8 mouse cellular contexts compared by ENCODE assay signal in the genomic region with DNA sequence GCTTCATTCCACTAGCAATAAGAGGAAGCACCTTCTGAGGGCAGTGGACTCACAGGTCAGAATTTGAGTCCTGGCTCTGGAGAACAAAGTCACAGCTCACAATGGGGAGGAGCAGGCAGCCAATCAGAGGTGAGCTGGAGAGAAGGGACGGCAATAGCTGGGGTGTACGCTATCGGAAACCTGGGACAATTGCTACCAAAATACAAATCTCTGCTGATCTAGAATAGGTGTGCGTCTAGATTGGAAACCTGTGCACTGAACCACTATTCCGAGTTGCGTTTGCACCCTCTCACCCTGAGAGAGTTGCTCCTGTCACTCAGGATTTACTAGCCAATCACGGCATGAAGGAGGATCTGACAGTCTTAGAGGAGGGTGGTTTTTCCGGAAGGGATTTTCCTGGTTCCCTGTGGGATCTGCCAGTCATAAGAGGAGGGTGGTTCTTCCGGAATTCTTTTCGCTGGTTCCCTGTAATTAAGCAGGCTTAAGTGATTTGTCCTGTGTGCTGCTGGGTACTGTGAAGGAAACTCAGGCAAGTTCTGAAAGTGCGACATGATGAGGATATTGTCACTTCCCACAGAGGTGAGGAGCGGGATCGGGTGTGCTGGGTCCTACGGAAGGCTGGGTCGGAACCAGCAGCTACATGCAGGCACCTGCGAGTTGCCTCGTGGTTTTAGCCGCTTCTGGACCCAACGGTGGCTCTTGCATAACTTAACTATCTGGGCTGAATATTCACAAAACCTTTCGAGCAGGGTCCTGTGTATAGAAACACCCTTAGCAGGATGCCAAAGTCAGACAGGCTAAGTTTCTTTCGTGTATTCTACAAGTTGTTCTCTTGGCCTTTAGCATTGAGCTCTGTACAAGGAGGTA. TPM values are rescaled to one million over a fixed set of nuclear protein-coding genes. Genes with fewer than 3 reads are reported as not detected.
DNase-seq lines count a peak whose midpoint lies in the region; ATAC-seq and TF ChIP-seq lines count a peak whose summit lies in the region.
"Not testable (repeated sequence)": the region's sequence is repeated elsewhere in the genome, so short reads cannot be mapped to it uniquely, and the experiment has no call there.

A gene (plus strand): TSS at position 486 of the 867 bp plus-strand sequence.

- H3K9me3 ChIP-seq in erythroblast, embryonic 14.5 days (ENCODE audit: control insufficient read depth, low read length) = not testable (repeated sequence)

- peak; percentile 42; the same call in 1 of the 2 replicates for ATAC-seq in megakaryocyte progenitor cell, adult 5-6 weeks (replicated peaks; ENCODE audit: poor library complexity)

- peak; percentile 97 for DNase-seq in 3T3-L1 (ENCODE audit: low read depth, low spot score)
- peak; percentile 99 for DNase-seq in heart, adult 8-10 months (ENCODE audit: low spot score)
- DNase-seq in kidney, adult 2 months = peak; percentile 98
- peak; percentile 85 for DNase-seq in left cerebral cortex, postnatal 36 days (ENCODE audit: low spot score in 2 of 2)
- peak; percentile 76 to 91 for DNase-seq in right cerebral cortex, postnatal 36 days (ENCODE audit: low spot score in 2 of 2)

- under 1% methylated on average over 19 of the region's 21 CpGs for WGBS in kidney, adult 2 months

- not testable (repeated sequence) for TF ChIP-seq POLR2A in kidney, adult 2 months (IDR thresholded peaks at IDR 0.05; ENCODE audit: low read depth, low read length)

- not testable (repeated sequence) for H3K4me1 ChIP-seq in brown adipose tissue, adult 24 weeks (ENCODE audit: control insufficient read depth, insufficient read depth, insufficient read length, low read length); erythroblast, embryonic 14.5 days (ENCODE audit: control insufficient read depth); kidney, adult 2 months (ENCODE audit: control insufficient read depth, insufficient read depth, low read length)

- H3K36me3 ChIP-seq in erythroblast, embryonic 14.5 days (ENCODE audit: control insufficient read depth); kidney, adult 2 months (ENCODE audit: control insufficient read depth, insufficient read depth, low read length): not testable (repeated sequence)

- not testable (repeated sequence) for TF ChIP-seq CTCF in kidney, adult 2 months (conservative IDR thresholded peaks at IDR 0.05; ENCODE audit: insufficient read depth, insufficient read length, low read depth, low read length)

- intact Hi-C loops in left cerebral cortex, postnatal 36 days (cut with DNase I) = not testable (repeated sequence)

- H3K27ac ChIP-seq in brown adipose tissue, adult 24 weeks (replicated peaks; ENCODE audit: low read depth, low read length) = not testable (repeated sequence)
- peak within 1 kb of the TSS; percentile 20; the same call in 1 of the 2 replicates for H3K27ac ChIP-seq in kidney, adult 2 months (ENCODE audit: insufficient read depth, low read depth, low read length)

- H3K27me3 ChIP-seq in erythroblast, embryonic 14.5 days (ENCODE audit: control insufficient read depth); kidney, adult 2 months (replicated peaks; ENCODE audit: control insufficient read depth, insufficient read depth, low read length): not testable (repeated sequence)

- peak within 1 kb of the TSS; percentile 56 for H3K4me3 ChIP-seq in brown adipose tissue, adult 24 weeks (ENCODE audit: insufficient read depth, low read depth, low read length)
- H3K4me3 ChIP-seq in erythroblast, embryonic 14.5 days (replicated peaks) = peak within 1 kb of the TSS; percentile 44
- peak within 1 kb of the TSS; percentile 57 for H3K4me3 ChIP-seq in kidney, adult 2 months (ENCODE audit: insufficient read depth, low read depth, low read length)

RNA-seq across cellular contexts. Expression of the gene that starts here (rescaled TPM):
- 5.2 and 5.8 TPM in 2 replicates for polyA plus RNA-seq in brown adipose tissue, adult 24 weeks (2012; ENCODE audit: insufficient read depth, insufficient read length, missing spikeins)
- 0.03 TPM in 1 of 2 replicates, not detected in the other for polyA plus RNA-seq in erythroblast, embryonic 14.5 days (2012)
- 1 to 10 TPM; 7.3 to 8.1 (median 7.8) TPM for total RNA-seq in heart, adult 8-10 months (2022)
- polyA plus RNA-seq in kidney, adult 2 months (2012; rRNA removed) = 0.20 and 0.41 TPM in 2 replicates
- total RNA-seq in left cerebral cortex, postnatal 36 days (2021) = 1 to 10 TPM; 5.0 to 7.3 TPM
- total RNA-seq in megakaryocyte progenitor cell, adult 5-6 weeks (2015) = 0.29 and 1.1 TPM in 2 replicates
- total RNA-seq in megakaryocyte progenitor cell, adult 5-6 weeks (2017) = 0.04 and 0.37 TPM in 2 replicates

Comparison
In these comparisons a context has a peak if more than half of its experiments do, and no peak if none do; other contexts are left out.
1. Peak in DNase-seq, H3K4me3 ChIP-seq and H3K27ac ChIP-seq in kidney, adult 2 months; RNA of the gene not detected or under 1 TPM.